Mouse (Mus musculus) naive thymus-derived CD4-positive, alpha-beta T cell, adult 5 months (primary cell): ENCODE data around the gene Mrpl24. TPM values are rescaled to one million over a fixed set of nuclear protein-coding genes. Genes with fewer than 3 reads are reported as not detected.

Experiments used
- polyA plus RNA-seq: library from polyadenylated mRNA; unstranded; fragments of 100-300 nt; shearing (Covaris generic); gene quantifications from one replicate; pipeline ENCODE4 v1.2.1, GENCODE M21; 2017

The Mrpl24 gene
- 125 TPM for polyA plus RNA-seq

GRCm38 (mm10) chr3:87919336-87920108, at the start of gene Mrpl24:
Gene Mrpl24, plus strand, starts transcription at chr3:87919506.

GRCm38 (mm10) chr3:87885281-87886003, 33.9 kb upstream of the Mrpl24 start, which contains the start of gene Prcc:
Gene Prcc, minus strand, starts transcription at chr3:87885608.

GRCm38 (mm10) chr3:87905880-87906485, 13.3 kb upstream of the Mrpl24 start, which contains the start of gene Hdgf:
Gene Hdgf, plus strand, starts transcription at chr3:87906321.

GRCm38 (mm10) chr3:87930078-87930795, 10.9 kb downstream of the Mrpl24 start, which contains the start of the genes Isg20l2 and Rrnad1:
Gene Isg20l2, plus strand, starts transcription at chr3:87930314.
Gene Rrnad1, minus strand, starts transcription at chr3:87930717.

GRCm38 (mm10) chr3:87948378-87949265, 29.3 kb downstream of the Mrpl24 start, which contains the start of gene Crabp2:
Gene Crabp2, plus strand, starts transcription at chr3:87948666.

GRCm38 (mm10) chr3:87970939-87971488, 51.7 kb downstream of the Mrpl24 start, which contains the start of gene Nes:
Gene Nes, plus strand, starts transcription at chr3:87971078.

Other genes with a start within 250 kb of the Mrpl24 start
- 0.29 TPM for gene Lrrc71, start 170.9 kb upstream of the Mrpl24 start, polyA plus RNA-seq
- gene Ntrk1, start 124.3 kb upstream of the Mrpl24 start, polyA plus RNA-seq = not detected
- gene Insrr, start 122.6 kb upstream of the Mrpl24 start, polyA plus RNA-seq = not detected
- 20.4 TPM for gene Pear1, start 95.2 kb upstream of the Mrpl24 start, polyA plus RNA-seq
- 585 TPM for gene Sh2d2a, start 72.8 kb upstream of the Mrpl24 start, polyA plus RNA-seq
- gene Prcc, start 33.9 kb upstream of the Mrpl24 start, polyA plus RNA-seq = 19.8 TPM
- 154 TPM for gene Hdgf, start 13.2 kb upstream of the Mrpl24 start, polyA plus RNA-seq
- 39.1 TPM for gene Isg20l2, start 10.8 kb downstream of the Mrpl24 start, polyA plus RNA-seq
- gene Rrnad1, start 11.2 kb downstream of the Mrpl24 start, polyA plus RNA-seq = 20.3 TPM
- gene Crabp2, start 29.2 kb downstream of the Mrpl24 start, polyA plus RNA-seq = not detected
- gene Nes, start 51.6 kb downstream of the Mrpl24 start, polyA plus RNA-seq = 0.10 TPM
- gene Bcan, start 80.7 kb downstream of the Mrpl24 start, polyA plus RNA-seq = not detected
- gene Hapln2, start 108.1 kb downstream of the Mrpl24 start, polyA plus RNA-seq = not detected
- 28.3 TPM for gene Gpatch4, start 123.6 kb downstream of the Mrpl24 start, polyA plus RNA-seq
- 37.9 TPM for gene Naxe, start 139.0 kb downstream of the Mrpl24 start, polyA plus RNA-seq
- not detected for gene Ttc24, start 158.8 kb downstream of the Mrpl24 start, polyA plus RNA-seq
- gene Iqgap3, start 162.5 kb downstream of the Mrpl24 start, polyA plus RNA-seq = 0.09 TPM
- 279 TPM for gene Mef2d, start 222.9 kb downstream of the Mrpl24 start, polyA plus RNA-seq